Mouse (Mus musculus): ENCODE measurements at regions not wholly inside any gene's neighbourhood (a gene's known extent, or its start where the extent isn't known, plus 50 kb on each side); places are given as distances from the start of the nearest gene placed in this dataset.

DNA sequence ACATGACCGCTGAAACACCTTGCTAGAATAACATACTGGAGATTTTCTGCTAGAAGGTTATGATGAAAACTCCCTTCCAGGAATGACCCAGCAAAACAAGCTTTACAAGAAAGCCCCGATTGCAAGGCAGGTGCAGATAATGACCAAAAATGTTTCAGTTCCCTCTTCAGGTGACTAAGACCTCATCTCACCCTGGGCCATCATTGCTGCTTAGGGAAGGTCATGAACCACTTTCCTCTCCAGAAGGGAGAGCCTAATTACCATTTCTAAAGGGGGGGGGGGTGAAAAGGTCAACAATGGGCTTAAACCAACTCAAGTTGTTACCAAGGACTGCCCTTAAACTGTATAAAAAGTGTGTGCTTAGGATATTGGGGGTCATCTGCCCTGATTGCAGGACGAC lies 59.8 kb upstream of the Speer4c start:
- TF ChIP-seq MAX (IDR thresholded peaks at IDR 0.05; ENCODE audit: low read length) = no peak
- no peak for TF ChIP-seq CHD2 (IDR thresholded peaks at IDR 0.05; ENCODE audit: low read length)
- no peak for TF ChIP-seq EP300 (IDR thresholded peaks at IDR 0.05; ENCODE audit: low read depth in 1 of 2, low read length in 2 of 2)
- TF ChIP-seq ZMIZ1 (IDR thresholded peaks at IDR 0.05; ENCODE audit: low read depth, low read length) = no peak

Data from MEL (cell line).